Mouse (Mus musculus) cortical plate, adult 2 months (tissue): ENCODE measurements around the gene Hcn4.

Experiments used
- CTCF ChIP-seq: fragments of 200-500 bp; IDR thresholded peaks from 2 replicates; pipeline ENCODE4 v1.5.1; 2011; ENCODE audit warnings: mild to moderate bottlenecking, control low read depth, low read length; ENCODE audit not compliant: insufficient read depth; ENCODE audit errors: extremely low read depth
- POLR2A ChIP-seq: fragments of 200-500 bp; IDR thresholded peaks from 2 replicates; pipeline ENCODE4 v1.6.1; 2011; ENCODE audit warnings: mild to moderate bottlenecking, low read length, control low read depth; ENCODE audit not compliant: insufficient read depth; ENCODE audit errors: extremely low read depth

DNA sequence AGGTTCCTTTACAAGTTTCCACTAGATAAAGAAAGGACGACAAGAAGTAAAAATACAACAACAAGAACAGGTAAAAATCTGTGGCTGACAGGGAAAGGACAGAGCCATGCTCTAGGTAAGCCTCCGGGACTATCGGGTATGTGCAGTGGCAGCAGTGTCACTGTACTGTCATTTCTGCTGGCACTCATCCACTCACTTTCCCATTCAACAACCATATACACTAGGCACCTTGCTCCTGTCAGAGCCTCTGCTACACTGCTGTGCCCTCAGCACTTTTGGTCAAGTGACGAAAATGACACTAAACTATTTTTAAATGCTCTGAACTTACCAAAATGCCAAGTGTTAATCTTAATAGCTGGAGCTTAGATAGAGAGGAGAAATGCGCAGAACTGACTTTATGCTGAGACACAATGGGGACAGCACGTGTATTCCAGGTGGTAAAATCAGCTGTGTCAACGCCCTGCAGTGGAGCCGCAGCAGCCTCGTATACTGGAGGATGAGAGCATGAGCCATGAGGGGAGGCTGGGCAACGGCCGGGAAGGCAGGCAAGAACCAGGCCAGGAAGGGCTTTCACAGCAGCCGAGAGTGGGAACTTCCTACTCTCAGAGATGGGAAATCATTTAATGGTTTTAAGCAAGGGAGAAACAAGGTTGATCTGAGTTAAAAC, 66.7 kb downstream of the Hcn4 start:
- TF ChIP-seq CTCF (no peak), POLR2A (no peak)
